Mouse (Mus musculus) kidney, postnatal 0 days (tissue): ENCODE results near the gene Fam53b. TPM values are rescaled to one million over a fixed set of nuclear protein-coding genes. Genes with fewer than 3 reads are reported as not detected.
A peak's percentile ranks its signal among the peaks of the same experiment; 100 is the strongest.

Source experiments
- ATAC-seq: fragments of 200-750 bp; cut with Nextera tagmentation; replicated peaks from 2 replicates; pipeline ENCODE4 v1.8.0; 2017; ENCODE audit warnings: low read depth, moderate number of reproducible peaks, moderate TSS enrichment, moderate library complexity; ENCODE audit not compliant: low FRiP score
- DNase-seq: peaks from one replicate; pipeline ENCODE4 v3.0.0-alpha.2; 2016; ENCODE audit warnings: low spot score
- H3K27ac ChIP-seq: fragments of 300-500 bp; sonication (generic); 2 replicates; pipeline ENCODE4 v1.5.1; 2014; ENCODE audit warnings: mild to moderate bottlenecking
- H3K27me3 ChIP-seq: fragments of 300-500 bp; sonication (generic); 2 replicates; pipeline ENCODE4 v1.6.1; 2014; ENCODE audit warnings: low read length, mixed read lengths; ENCODE audit not compliant: insufficient read depth
- H3K36me3 ChIP-seq: fragments of 300-500 bp; sonication (generic); 2 replicates; pipeline ENCODE4 v1.6.1; 2014; ENCODE audit warnings: low read length, mixed read lengths; ENCODE audit not compliant: insufficient read depth
- H3K4me1 ChIP-seq: fragments of 300-500 bp; sonication (generic); replicated peaks from 2 replicates; pipeline ENCODE4 v1.6.1; 2014; ENCODE audit warnings: antibody characterized with exemption, low read length, mixed read lengths; ENCODE audit not compliant: insufficient read depth
- H3K4me2 ChIP-seq: fragments of 300-500 bp; sonication (generic); 2 replicates; pipeline ENCODE4 v1.6.1; 2014; ENCODE audit warnings: mild to moderate bottlenecking, low read length, moderate library complexity, mixed read lengths
- H3K4me3 ChIP-seq: fragments of 300-500 bp; sonication (generic); replicated peaks from 2 replicates; pipeline ENCODE4 v1.5.1; 2014; ENCODE audit warnings: low read depth, low read length
- H3K9ac ChIP-seq: fragments of 300-500 bp; sonication (generic); 2 replicates; pipeline ENCODE4 v1.6.1; 2014; ENCODE audit warnings: low read depth, low read length
- H3K9me3 ChIP-seq: fragments of 300-500 bp; sonication (generic); replicated peaks from 2 replicates; pipeline ENCODE4 v1.6.1; 2016; ENCODE audit warnings: low read length, inconsistent platforms, mixed read lengths
- CTCF ChIP-seq: IDR thresholded peaks from 2 replicates; pipeline ENCODE4 v1.5.1; 2016; ENCODE audit warnings: antibody characterized with exemption, low read depth, mild to moderate bottlenecking, moderate library complexity
- WGBS: fragments of 180-500 bp; shearing (Covaris S2); extraction: QIAGEN DNeasy Blood & Tissue Kit; methylation state at CpG from one replicate; pipeline ENCODE4 v1.1.7; 2014; 5-methylcytosine and 5-hydroxymethylcytosine counted together
- polyA plus RNA-seq: library from polyadenylated mRNA; unstranded; fragments of >200 nt; fragmentation: Nextera tagmentation; extraction: Ambion mirVana; gene quantifications from 2 replicates; pipeline ENCODE4 v1.2.1, GENCODE M21; 2015

Fam53b gene
- polyA plus RNA-seq, 1 experiment from 2014 or later: 17.5 TPM

DNA sequence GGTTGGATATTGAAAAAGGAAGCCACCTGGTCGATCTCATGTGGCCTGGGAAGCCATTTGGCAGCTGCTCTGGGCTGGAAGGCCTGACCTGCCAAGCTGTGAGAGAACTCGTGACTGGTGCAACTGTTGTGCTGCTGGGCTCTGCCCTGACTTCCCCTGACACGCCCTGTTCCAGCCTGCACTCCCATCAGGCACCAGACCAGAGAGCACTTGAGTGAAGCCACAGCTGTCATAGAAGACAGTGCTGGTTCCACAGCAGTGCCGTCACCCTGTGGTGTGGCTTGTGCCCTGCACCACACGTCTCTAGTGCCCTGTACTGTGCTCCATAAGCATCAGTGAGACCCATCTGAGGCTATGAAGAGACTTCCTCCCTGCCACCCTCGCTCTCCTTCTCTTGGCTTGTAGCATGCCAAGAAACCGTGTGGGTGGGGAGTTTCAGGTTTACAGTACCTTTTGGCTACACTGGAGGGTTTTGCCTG is 141.2 kb downstream of the Fam53b start:
- Histone ChIP-seq H3K4me3 (no peak overlapping the region), H3K27ac (no peak overlapping the region), H3K9ac (no peak overlapping the region), H3K27me3 (no peaks in the 10 kb centered on the region), H3K4me1 (peaks cover 8% of the 10 kb centered on the region; the same call in 1 of the 2 replicates), H3K9me3 (no peaks in the 10 kb centered on the region), H3K4me2 (no peak overlapping the region), H3K36me3 (no peaks in the 10 kb centered on the region)
- no peak for TF ChIP-seq CTCF
- no peak for DNase-seq
- no peak for ATAC-seq
- 60% methylated on average over 7 of the region's 7 CpGs for WGBS

DNA sequence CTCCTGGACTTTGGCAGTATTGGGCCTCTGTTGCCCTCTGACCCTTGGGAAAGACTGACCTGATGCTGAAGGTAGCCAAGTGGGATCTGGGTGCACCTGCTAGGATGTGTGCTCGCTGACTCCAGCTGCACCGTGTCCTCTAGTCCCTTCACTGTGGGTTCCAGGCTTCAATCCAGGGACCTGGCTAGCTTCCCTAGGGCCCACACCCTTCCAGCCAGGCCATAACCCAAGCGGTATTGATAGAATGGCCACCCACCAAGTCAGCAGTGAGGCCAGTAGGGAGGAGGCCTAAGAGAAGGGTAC is 142.9 kb downstream of the Fam53b start:
- no peak for TF ChIP-seq CTCF
- WGBS: 86% methylated on average over 3 of the region's 3 CpGs
- DNase-seq (no peak), ATAC-seq (no peak)
- H3K36me3 ChIP-seq: no peaks in the 10 kb centered on the region
- no peaks in the 10 kb centered on the region for H3K27me3 ChIP-seq
- H3K4me2 ChIP-seq: no peak overlapping the region
- no peak overlapping the region for H3K4me3 ChIP-seq
- no peak overlapping the region for H3K27ac ChIP-seq
- H3K4me1 ChIP-seq: peaks cover 8% of the 10 kb centered on the region; the same call in 1 of the 2 replicates
- no peaks in the 10 kb centered on the region for H3K9me3 ChIP-seq
- H3K9ac ChIP-seq: no peak overlapping the region

DNA sequence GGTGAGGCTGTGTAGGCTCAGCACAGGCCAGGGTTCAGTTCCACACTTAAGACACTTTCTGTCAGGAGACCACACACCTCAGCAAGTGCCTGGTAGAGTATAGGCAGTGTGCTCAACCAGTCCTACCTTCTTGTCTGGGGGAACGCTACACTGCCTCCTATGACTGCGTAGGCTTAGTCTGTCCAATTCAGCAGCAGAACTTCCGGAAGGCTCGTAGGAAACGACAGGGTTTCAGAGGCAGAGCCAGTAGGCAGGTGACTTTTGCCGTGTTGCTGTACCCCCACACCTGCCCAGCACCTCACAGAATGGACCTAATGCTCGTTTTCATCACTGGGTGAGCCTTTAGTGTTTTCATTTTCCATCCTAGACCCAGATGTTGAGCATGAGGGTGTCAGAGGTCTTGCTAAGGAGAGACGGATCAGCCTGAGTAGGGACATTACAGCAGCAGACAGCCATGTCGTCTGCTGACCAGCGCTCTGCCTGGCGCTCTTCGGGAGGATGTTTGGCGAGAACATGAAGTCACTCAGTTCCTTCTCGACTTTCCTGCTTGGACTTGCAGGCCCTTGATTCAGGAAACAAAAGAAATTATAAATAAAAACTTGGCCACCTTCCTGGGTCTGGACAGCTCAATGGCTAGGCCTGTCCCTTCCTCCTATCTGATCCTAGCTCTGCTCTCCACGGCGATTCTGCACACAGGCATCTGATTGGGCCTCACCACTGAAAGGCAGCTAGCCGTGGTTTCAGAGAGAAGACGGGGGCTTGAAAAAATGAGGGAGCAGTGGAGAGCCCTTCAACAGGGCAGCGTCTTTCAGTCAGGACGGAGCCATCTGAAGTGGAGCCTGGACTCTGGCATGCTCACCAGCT is 143.5 kb downstream of the Fam53b start:
- Histone ChIP-seq H3K4me3 (no peak overlapping the region), H3K4me1 (peaks cover 8% of the 10 kb centered on the region; the same call in 1 of the 2 replicates), H3K27ac (peak overlapping the region; percentile 64; the same call in 1 of the 2 replicates), H3K27me3 (no peaks in the 10 kb centered on the region), H3K4me2 (no peak overlapping the region), H3K9me3 (no peaks in the 10 kb centered on the region), H3K9ac (no peak overlapping the region), H3K36me3 (no peaks in the 10 kb centered on the region)
- ATAC-seq (no peak), DNase-seq (peak; percentile 36)
- TF ChIP-seq CTCF: no peak
- WGBS: 77% methylated on average over 20 of the region's 20 CpGs

DNA sequence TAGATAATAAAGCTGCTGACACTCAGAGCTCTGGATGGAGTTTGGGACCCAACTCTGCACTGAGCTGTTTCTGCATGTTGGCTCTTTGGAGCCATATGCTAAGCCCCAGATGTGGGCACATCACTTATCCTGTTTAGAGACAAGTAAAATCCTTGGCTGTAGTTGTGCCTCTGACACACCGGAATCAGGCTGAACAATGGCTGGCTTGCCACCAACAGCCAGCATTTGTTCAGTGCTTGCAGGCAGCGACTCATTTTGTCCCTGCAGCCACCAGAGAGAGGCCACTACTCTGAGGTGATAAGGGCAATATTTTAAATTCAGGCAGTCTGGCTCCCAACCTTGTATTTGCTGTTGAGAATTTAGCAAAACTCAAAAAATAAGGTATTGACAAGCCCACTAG is 145.1 kb downstream of the Fam53b start:
- Histone ChIP-seq H3K4me1 (peaks cover 3% of the 10 kb centered on the region; the same call in 1 of the 2 replicates), H3K36me3 (no peaks in the 10 kb centered on the region), H3K27ac (peak overlapping the region; percentile 13; the same call in 1 of the 2 replicates), H3K9ac (no peak overlapping the region), H3K4me3 (no peak overlapping the region), H3K9me3 (no peaks in the 10 kb centered on the region), H3K4me2 (no peak overlapping the region), H3K27me3 (no peaks in the 10 kb centered on the region)
- TF ChIP-seq CTCF: no peak
- WGBS: 65% methylated on average over 2 of the region's 2 CpGs
- DNase-seq (peak; percentile 36), ATAC-seq (no peak)

DNA sequence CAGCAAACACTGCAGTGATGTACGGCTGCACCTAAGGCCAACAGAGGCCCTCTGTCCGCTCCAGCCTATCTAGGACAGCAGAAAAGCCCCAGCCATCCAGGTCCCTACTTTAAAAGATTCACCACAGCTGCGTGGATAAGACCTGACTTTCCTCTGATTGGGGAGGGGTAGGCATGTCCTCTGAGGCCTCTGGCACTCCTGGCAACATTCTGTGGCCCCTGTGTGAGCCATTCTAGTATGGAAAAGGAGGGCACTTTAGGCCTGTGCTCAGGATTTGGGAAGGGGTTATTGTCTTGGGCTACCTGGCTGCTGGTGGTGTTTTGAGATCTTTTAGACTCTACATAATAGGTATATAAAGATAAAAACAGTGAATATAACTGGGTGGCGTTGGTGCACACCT is 147.2 kb downstream of the Fam53b start:
- Histone ChIP-seq H3K36me3 (no peaks in the 10 kb centered on the region), H3K4me2 (no peak overlapping the region), H3K4me1 (no peaks in the 10 kb centered on the region), H3K4me3 (no peak overlapping the region), H3K27me3 (no peaks in the 10 kb centered on the region), H3K9me3 (no peaks in the 10 kb centered on the region), H3K9ac (no peak overlapping the region), H3K27ac (no peak overlapping the region)
- TF ChIP-seq CTCF: no peak
- 83% methylated on average over 4 of the region's 4 CpGs for WGBS
- ATAC-seq (no peak), DNase-seq (no peak)

DNA sequence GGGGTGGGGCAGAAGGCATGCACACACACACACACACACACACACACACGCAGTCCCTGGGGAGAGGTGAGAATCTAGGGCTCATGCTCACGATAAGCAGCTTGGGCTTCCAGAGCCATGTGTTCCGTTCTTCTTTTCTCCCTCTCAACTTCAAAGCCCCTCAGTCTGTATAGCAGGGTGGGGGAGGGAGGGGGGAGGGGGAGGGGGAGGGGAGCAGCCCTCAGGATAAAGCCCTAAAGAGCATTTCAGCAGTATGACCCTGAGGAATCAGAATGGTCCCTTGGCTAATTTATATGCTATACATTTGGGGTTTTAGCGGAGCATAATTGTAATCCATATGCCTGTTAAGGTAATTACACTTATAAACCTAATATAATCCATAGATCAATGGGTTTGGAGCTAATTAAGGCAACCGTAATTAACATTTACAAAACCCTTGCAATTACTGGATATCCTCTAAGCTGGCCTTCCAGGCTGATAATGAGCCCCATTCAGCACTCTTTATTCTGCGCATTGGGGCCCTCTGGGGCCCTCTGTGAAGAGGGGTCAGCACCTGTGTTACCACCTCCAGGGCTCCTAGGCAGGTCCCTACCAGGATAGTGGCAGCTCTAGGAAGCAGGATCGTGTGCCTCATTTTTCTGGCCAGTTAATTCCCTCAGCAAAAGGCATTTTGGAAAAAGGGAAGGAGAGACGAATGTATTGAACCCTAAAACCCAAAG is 147.9 kb downstream of the Fam53b start:
- ATAC-seq (no peak), DNase-seq (no peak)
- Histone ChIP-seq H3K4me1 (0 out of 2 replicates have a peak, but pooled peaks cover 2% of the 10 kb centered on the region), H3K9me3 (no peaks in the 10 kb centered on the region), H3K27me3 (no peaks in the 10 kb centered on the region), H3K9ac (no peak overlapping the region), H3K27ac (no peak overlapping the region), H3K36me3 (no peaks in the 10 kb centered on the region), H3K4me3 (no peak overlapping the region), H3K4me2 (no peak overlapping the region)
- no peak for TF ChIP-seq CTCF
- 58% methylated on average over 8 of the region's 8 CpGs for WGBS
